Mouse (Mus musculus) MEL (cell line): ENCODE data around the gene St6gal1. TPM values are rescaled to one million over a fixed set of nuclear protein-coding genes. Genes with fewer than 3 reads are reported as not detected.

Experiments used
- DNase-seq: peaks from one replicate; pipeline ENCODE4 v3.0.0; 2011; ENCODE audit warnings: low read depth, low spot score
- H3K27ac ChIP-seq: 2 replicates; pipeline ENCODE4 v1.5.1; 2012; ENCODE audit warnings: low read depth, mild to moderate bottlenecking, control low read depth, low read length, moderate library complexity; ENCODE audit not compliant: control insufficient read depth
- H3K27me3 ChIP-seq, 2 experiments: fragments of 150-350 bp in 1 of 2; sonication (generic) in 1 of 2; 2 replicates each; pipeline ENCODE4 v1.6.1; 2012; ENCODE audit warnings: low read length in 2 of 2, mild to moderate bottlenecking in 2 of 2, improper control_type of control experiment in 1 of 2, moderate library complexity in 1 of 2; ENCODE audit not compliant: insufficient read depth in 2 of 2, control insufficient read depth in 1 of 2
- H3K36me3 ChIP-seq, 2 experiments: 2 replicates each; pipeline ENCODE4 v1.6.1; 2012 to 2014; ENCODE audit warnings: low read length in 2 of 2, improper control_type of control experiment in 1 of 2, inconsistent platforms in 1 of 2, mild to moderate bottlenecking in 1 of 2; ENCODE audit not compliant: insufficient read depth in 2 of 2, control insufficient read depth in 1 of 2
- H3K4me1 ChIP-seq, 2 experiments: fragments of 150-350 bp in 1 of 2; sonication (generic) in 1 of 2; 2 replicates each; pipeline ENCODE4 v1.6.1; 2012; ENCODE audit warnings: low read length in 2 of 2, improper control_type of control experiment in 1 of 2, mild to moderate bottlenecking in 1 of 2; ENCODE audit not compliant: insufficient read depth in 2 of 2, control insufficient read depth in 1 of 2
- H3K4me3 ChIP-seq, 2 experiments: fragments of 150-350 bp in 1 of 2; sonication (generic) in 1 of 2; 2 replicates each; pipeline ENCODE4 v1.5.1; 2012; ENCODE audit warnings: low read depth in 2 of 2, low read length in 2 of 2, mild to moderate bottlenecking in 2 of 2, moderate library complexity in 2 of 2, control low read depth in 1 of 2, improper control_type of control experiment in 1 of 2; ENCODE audit not compliant: control insufficient read depth in 1 of 2, insufficient read depth in 1 of 2
- H3K79me2 ChIP-seq: 2 replicates; pipeline ENCODE4 v1.6.1; 2012; ENCODE audit warnings: mild to moderate bottlenecking, low read length, moderate library complexity; ENCODE audit not compliant: control insufficient read depth, poor library complexity, insufficient read depth
- H3K9ac ChIP-seq: 2 replicates; pipeline ENCODE4 v1.6.1; 2012; ENCODE audit warnings: low read depth, mild to moderate bottlenecking, control low read depth, low read length, moderate library complexity; ENCODE audit not compliant: control insufficient read depth, poor library complexity, severe bottlenecking
- H3K9me3 ChIP-seq: fragments of 150-350 bp; sonication (generic); replicated peaks from 2 replicates; pipeline ENCODE4 v1.6.1; 2012; ENCODE audit warnings: mild to moderate bottlenecking, low read length, improper control_type of control experiment, moderate library complexity; ENCODE audit not compliant: insufficient read depth
- CHD1 ChIP-seq: IDR thresholded peaks from 2 replicates; pipeline ENCODE4 v1.6.1; 2012; ENCODE audit warnings: low read depth, mild to moderate bottlenecking, inconsistent platforms, low read length, improper control_type of control experiment
- CTCF ChIP-seq, 3 experiments: IDR thresholded peaks in 2 of 3; conservative IDR thresholded peaks in 1 of 3; 2 replicates each; pipeline ENCODE4 v1.5.1; 2011 to 2012; ENCODE audit warnings: low read length in 3 of 3, low read depth in 2 of 3, mild to moderate bottlenecking in 2 of 3, improper control_type of control experiment in 1 of 3, inconsistent platforms in 1 of 3, mixed read lengths in 1 of 3, moderate library complexity in 1 of 3; ENCODE audit not compliant: control insufficient read depth in 1 of 3, insufficient read depth in 1 of 3, poor library complexity in 1 of 3, severe bottlenecking in 1 of 3
- E2F4 ChIP-seq: IDR thresholded peaks from 2 replicates; pipeline ENCODE4 v1.6.1; 2011; ENCODE audit warnings: low read depth, low read length, improper control_type of control experiment, borderline replicate concordance
- ELF1 ChIP-seq: IDR thresholded peaks from 2 replicates; pipeline ENCODE4 v1.6.1; 2014; ENCODE audit warnings: low read depth, mild to moderate bottlenecking, inconsistent platforms, low read length, improper control_type of control experiment, moderate library complexity
- GATA1 ChIP-seq: IDR thresholded peaks from 2 replicates; pipeline ENCODE4 v1.6.1; 2011; ENCODE audit warnings: low read depth, low read length, improper control_type of control experiment
- HCFC1 ChIP-seq: IDR thresholded peaks from 2 replicates; pipeline ENCODE4 v1.6.1; 2012; ENCODE audit warnings: low read depth, mild to moderate bottlenecking, inconsistent platforms, low read length, improper control_type of control experiment, moderate library complexity
- KAT2A ChIP-seq: conservative IDR thresholded peaks from 2 replicates; pipeline ENCODE4 v1.6.1; 2012; ENCODE audit warnings: low read depth, low read length, improper control_type of control experiment, inconsistent platforms
- MAFK ChIP-seq: IDR thresholded peaks from 2 replicates; pipeline ENCODE4 v1.6.1; 2011; ENCODE audit warnings: low read depth, mild to moderate bottlenecking, low read length, improper control_type of control experiment, borderline replicate concordance
- MAX ChIP-seq: IDR thresholded peaks from 2 replicates; pipeline ENCODE4 v1.6.1; 2011; ENCODE audit warnings: low read length, improper control_type of control experiment
- MAZ ChIP-seq: IDR thresholded peaks from 2 replicates; pipeline ENCODE4 v1.6.1; 2012; ENCODE audit warnings: low read depth, mild to moderate bottlenecking, inconsistent platforms, low read length, improper control_type of control experiment
- MXI1 ChIP-seq: IDR thresholded peaks from 2 replicates; pipeline ENCODE4 v1.6.1; 2011; ENCODE audit warnings: mild to moderate bottlenecking, low read depth, low read length, improper control_type of control experiment
- MYB ChIP-seq: IDR thresholded peaks from 2 replicates; pipeline ENCODE4 v1.6.1; 2011; ENCODE audit warnings: mild to moderate bottlenecking, low read depth, low read length, improper control_type of control experiment
- NELFE ChIP-seq: IDR thresholded peaks from 2 replicates; pipeline ENCODE4 v1.6.1; 2011; ENCODE audit warnings: low read depth, low read length, improper control_type of control experiment
- POLR2A ChIP-seq, 2 experiments: IDR thresholded peaks; 2 replicates each; pipeline ENCODE4 v1.6.1; 2011 to 2012; ENCODE audit warnings: low read length in 2 of 2, mild to moderate bottlenecking in 2 of 2, control low read depth in 1 of 2, improper control_type of control experiment in 1 of 2, low read depth in 1 of 2, moderate library complexity in 1 of 2; ENCODE audit not compliant: control insufficient read depth in 1 of 2, insufficient read depth in 1 of 2, poor library complexity in 1 of 2
- POLR2AphosphoS2 ChIP-seq: IDR thresholded peaks from 2 replicates; pipeline ENCODE4 v1.6.1; 2011; ENCODE audit warnings: low read length, improper control_type of control experiment
- POLR2AphosphoS5 ChIP-seq: IDR thresholded peaks from 2 replicates; pipeline ENCODE4 v1.6.1; 2012; ENCODE audit warnings: low read depth, borderline replicate concordance, mild to moderate bottlenecking, inconsistent platforms, low read length, moderate library complexity, mixed read lengths
- RAD21 ChIP-seq: IDR thresholded peaks from 2 replicates; pipeline ENCODE4 v1.6.1; 2011; ENCODE audit warnings: mild to moderate bottlenecking, low read depth, low read length, improper control_type of control experiment
- RCOR1 ChIP-seq: IDR thresholded peaks from 2 replicates; pipeline ENCODE4 v1.6.1; 2012; ENCODE audit warnings: low read depth, mild to moderate bottlenecking, inconsistent platforms, low read length, improper control_type of control experiment
- SIN3A ChIP-seq: IDR thresholded peaks from 2 replicates; pipeline ENCODE4 v1.6.1; 2012; ENCODE audit warnings: low read length, improper control_type of control experiment, inconsistent platforms
- TAL1 ChIP-seq: IDR thresholded peaks from 2 replicates; pipeline ENCODE4 v1.6.1; 2012; ENCODE audit warnings: mild to moderate bottlenecking, inconsistent platforms, low read length, moderate library complexity, mixed read lengths
- TBP ChIP-seq: IDR thresholded peaks from 2 replicates; pipeline ENCODE4 v1.8.0; 2011; ENCODE audit warnings: low read depth, low read length, improper control_type of control experiment
- TCF12 ChIP-seq: IDR thresholded peaks from 2 replicates; pipeline ENCODE4 v1.6.1; 2014; ENCODE audit warnings: low read depth, mild to moderate bottlenecking, inconsistent platforms, low read length, improper control_type of control experiment, moderate library complexity
- UBTF ChIP-seq: IDR thresholded peaks from 2 replicates; pipeline ENCODE4 v1.6.1; 2012; ENCODE audit warnings: low read depth, mild to moderate bottlenecking, inconsistent platforms, low read length, improper control_type of control experiment, moderate library complexity, borderline replicate concordance; ENCODE audit not compliant: insufficient read depth
- USF1 ChIP-seq: IDR thresholded peaks from 2 replicates; pipeline ENCODE4 v1.6.1; 2014; ENCODE audit warnings: low read depth, mild to moderate bottlenecking, inconsistent platforms, low read length, improper control_type of control experiment, moderate library complexity
- USF2 ChIP-seq, 2 experiments: IDR thresholded peaks; 2 replicates each; pipeline ENCODE4 v1.6.1; 2011 to 2012; ENCODE audit warnings: improper control_type of control experiment in 2 of 2, low read length in 2 of 2, borderline replicate concordance in 1 of 2, inconsistent platforms in 1 of 2, low read depth in 1 of 2, mild to moderate bottlenecking in 1 of 2; ENCODE audit not compliant: insufficient read depth in 1 of 2
- ZC3H11A ChIP-seq: IDR thresholded peaks from 2 replicates; pipeline ENCODE4 v1.6.1; 2012; ENCODE audit warnings: low read depth, mild to moderate bottlenecking, inconsistent platforms, low read length, improper control_type of control experiment
- ZKSCAN1 ChIP-seq: IDR thresholded peaks from 2 replicates; pipeline ENCODE4 v1.6.1; 2012; ENCODE audit warnings: low read depth, mild to moderate bottlenecking, inconsistent platforms, low read length, improper control_type of control experiment, moderate library complexity
- ZMIZ1 ChIP-seq: IDR thresholded peaks from 2 replicates; pipeline ENCODE4 v1.6.1; 2012; ENCODE audit warnings: low read depth, mild to moderate bottlenecking, inconsistent platforms, low read length, improper control_type of control experiment, moderate library complexity
- ZNF384 ChIP-seq: IDR thresholded peaks from 2 replicates; pipeline ENCODE4 v1.6.1; 2012; ENCODE audit warnings: low read depth, mild to moderate bottlenecking, inconsistent platforms, low read length, improper control_type of control experiment
- polyA plus RNA-seq, 2 experiments: library from polyadenylated mRNA; stranded (reverse) in 1 of 2; unstranded in 1 of 2; fragments of >175 nt in 1 of 2; fragments of >200 nt in 1 of 2; gene quantifications; 2 replicates each; pipeline versions ENCODE4 v1.2.1 to v1.2.4; 2012; ENCODE audit warnings: low replicate concordance in 2 of 2, low read depth in 1 of 2; ENCODE audit not compliant: insufficient read length in 2 of 2, insufficient read depth in 1 of 2, missing spikeins in 1 of 2
- total RNA-seq: library from RNA; depleted of rRNA; stranded (reverse); fragments of 300-350 nt; gene quantifications from 2 replicates; pipeline ENCODE4 v1.2.3, GENCODE M21; 2012

St6gal1 gene
- total and polyA plus RNA-seq, 3 experiments: not detected

- no peak overlapping the region for H3K27ac ChIP-seq
- H3K4me1 ChIP-seq: no peaks in the 10 kb centered on the region
- no peak overlapping the region for H3K9ac ChIP-seq
- no peaks in the 10 kb centered on the region for H3K9me3 ChIP-seq
- no peaks in the 10 kb centered on the region for H3K79me2 ChIP-seq
- no peak overlapping the region for H3K4me3 ChIP-seq
- no peaks in the 10 kb centered on the region for H3K27me3 ChIP-seq
- H3K36me3 ChIP-seq: no peaks in the 10 kb centered on the region
- TF ChIP-seq TBP (no peak), SIN3A (no peak), USF2 (IDR thresholded peaks at IDR 0.05; ENCODE audit: borderline replicate concordance in 1 of 2, insufficient read depth in 1 of 2, low read depth in 1 of 2, low read length in 2 of 2) (no peak), CTCF (IDR thresholded peaks at IDR 0.05 in 2 of 3, conservative IDR thresholded peaks at IDR 0.05 in 1 of 3; ENCODE audit: control insufficient read depth in 1 of 3, insufficient read depth in 1 of 3, low read depth in 2 of 3, low read length in 3 of 3, poor library complexity in 1 of 3, severe bottlenecking in 1 of 3) (no peak), MAX (no peak), POLR2AphosphoS5 (no peak), NELFE (no peak), KAT2A (no peak), ZC3H11A (no peak), MXI1 (no peak), ELF1 (no peak), MAFK (no peak), MYB (no peak), CHD1 (no peak), TAL1 (no peak)
- DNase-seq: no peak
These were observed 26.9 kb downstream of the St6gal1 start for GRCm38 (mm10) chr16:23251445-23251773.

GRCm38 (mm10) chr16:23253620-23254019, 29.1 kb downstream of the St6gal1 start:
- Histone ChIP-seq H3K9me3 (no peaks in the 10 kb centered on the region), H3K36me3 (no peaks in the 10 kb centered on the region), H3K4me1 (no peaks in the 10 kb centered on the region), H3K27me3 (no peaks in the 10 kb centered on the region), H3K4me3 (no peak overlapping the region), H3K79me2 (no peaks in the 10 kb centered on the region), H3K9ac (no peak overlapping the region), H3K27ac (no peak overlapping the region)
- no peak for DNase-seq
- TF ChIP-seq NELFE (no peak), MAZ (no peak), ZC3H11A (no peak), ZNF384 (no peak), HCFC1 (no peak), RCOR1 (no peak), TCF12 (no peak), ZMIZ1 (no peak), CHD1 (no peak), MYB (no peak), POLR2A (IDR thresholded peaks at IDR 0.05; ENCODE audit: control insufficient read depth in 1 of 2, insufficient read depth in 1 of 2, low read depth in 1 of 2, low read length in 2 of 2, poor library complexity in 1 of 2) (no peak), ZKSCAN1 (no peak), USF2 (IDR thresholded peaks at IDR 0.05; ENCODE audit: borderline replicate concordance in 1 of 2, insufficient read depth in 1 of 2, low read depth in 1 of 2, low read length in 2 of 2) (no peak), E2F4 (no peak), UBTF (no peak), GATA1 (no peak), USF1 (no peak), ELF1 (no peak), POLR2AphosphoS2 (no peak), RAD21 (no peak)
